Mouse (Mus musculus): ENCODE results near the gene Fbln2. TPM values are rescaled to one million over a fixed set of nuclear protein-coding genes. Genes with fewer than 3 reads are reported as not detected.

Gene Fbln2
- polyA plus RNA-seq, 1 experiment from 2014 or later, result 6.2 TPM

DNA sequence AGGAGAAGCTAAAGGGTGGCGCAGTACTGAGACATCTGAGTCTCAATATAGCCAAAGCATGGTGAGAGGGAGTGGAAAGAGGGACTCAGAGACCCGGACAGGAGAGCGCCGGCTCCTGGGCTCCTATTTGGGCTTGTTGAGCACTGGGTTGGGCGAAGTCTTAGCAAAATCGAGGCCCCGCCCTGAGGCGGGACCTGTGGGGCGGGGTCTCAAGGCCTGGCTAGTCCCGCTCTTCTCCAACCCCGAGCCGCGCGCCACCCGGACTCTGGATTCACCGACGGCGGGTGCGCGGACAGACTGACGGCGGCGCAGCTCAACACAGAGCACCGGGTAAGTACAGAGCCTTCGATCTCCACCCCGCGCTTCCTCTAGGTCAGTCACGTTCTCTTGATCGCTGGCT is 316 bp downstream of the Fbln2 start:
- Histone ChIP-seq H3K9ac (no peak overlapping the region), H3K27ac (replicated peaks) (no peak overlapping the region), H3K4me3 (replicated peaks) (peak overlapping the region; percentile 20), H3K36me3 (replicated peaks) (no peaks in the 10 kb centered on the region), H3K4me2 (peak overlapping the region; percentile 43), H3K4me1 (replicated peaks) (peaks cover 7% of the 10 kb centered on the region), H3K9me3 (replicated peaks) (no peaks in the 10 kb centered on the region), H3K27me3 (peaks cover 49% of the 10 kb centered on the region)
- WGBS (ENCODE audit: insufficient replicate concordance), result 1% methylated on average over 29 of the region's 29 CpGs
- ATAC-seq (ENCODE audit: insufficient read depth), result peak; percentile 36; the same call in 1 of the 2 replicates

DNA sequence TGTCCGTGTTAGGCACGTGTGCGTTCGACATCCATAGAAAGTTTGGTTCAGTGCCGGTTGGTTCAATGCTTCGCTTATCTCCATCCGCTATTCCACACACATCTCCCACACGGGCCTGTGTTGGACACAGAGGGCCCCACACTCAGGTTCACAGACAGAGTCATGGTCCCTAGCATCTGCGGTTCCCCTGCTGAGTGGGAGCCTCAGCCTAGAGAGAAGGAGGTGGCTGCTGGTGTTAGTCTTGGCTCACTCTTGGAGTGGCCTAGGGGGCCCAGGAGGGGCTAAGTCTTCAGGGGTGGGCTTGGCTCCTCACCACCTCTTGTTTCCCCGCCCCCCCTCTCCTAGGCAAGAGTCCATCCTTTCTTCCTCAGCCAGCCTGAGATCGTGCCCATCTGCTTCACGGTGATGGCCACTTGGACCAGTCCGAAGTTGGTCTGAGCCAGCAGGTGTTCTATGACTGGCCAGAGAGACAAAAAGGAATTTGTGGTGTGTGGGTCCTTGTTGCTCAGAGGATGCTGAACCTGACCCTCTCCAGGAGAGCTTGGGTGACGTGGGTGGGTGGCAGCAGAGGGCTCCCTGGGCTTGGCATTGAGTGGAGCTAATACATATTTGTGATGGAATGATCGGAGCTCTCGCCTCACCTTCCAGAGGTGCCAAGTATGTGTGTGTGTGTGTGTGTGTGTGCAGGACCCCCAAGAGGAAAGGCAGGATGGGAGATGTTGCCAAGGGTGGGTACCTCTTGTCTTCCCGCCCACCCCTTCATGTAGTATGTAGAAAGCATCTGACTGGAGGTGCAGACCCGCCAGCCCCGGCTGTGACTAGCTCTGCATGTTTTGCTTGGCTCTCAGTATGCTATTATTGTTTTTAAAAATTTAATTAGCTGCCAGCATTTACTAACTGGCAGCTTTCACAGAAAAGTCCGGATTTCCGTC is 1.3 kb downstream of the Fbln2 start:
- no peak overlapping the region for H3K9ac ChIP-seq

DNA sequence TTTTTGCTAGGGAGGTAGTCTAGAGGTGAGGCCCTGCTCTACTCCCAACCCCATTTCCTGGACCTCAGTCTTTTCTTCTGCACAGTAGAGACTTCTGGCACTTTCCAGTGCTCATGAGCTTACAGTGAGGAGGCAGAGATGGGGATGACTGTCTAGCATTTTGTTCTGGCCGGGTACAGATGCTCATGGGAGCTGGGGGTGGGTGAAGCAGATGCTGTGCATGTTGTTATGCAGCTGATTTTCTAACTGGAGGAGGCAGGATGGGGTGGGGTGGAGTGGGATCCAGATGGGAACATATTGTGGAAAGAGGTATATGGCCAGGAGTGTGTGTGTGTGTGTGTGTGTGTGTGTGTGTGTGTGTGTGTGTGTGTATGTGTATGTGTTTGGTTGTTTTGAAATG is 3.2 kb downstream of the Fbln2 start:
- ATAC-seq (ENCODE audit: insufficient read depth), result no peak
- peaks cover 7% of the 10 kb centered on the region for H3K4me1 ChIP-seq (replicated peaks)
- 58% methylated on average over 1 of the region's 1 CpGs for WGBS (ENCODE audit: insufficient replicate concordance)
- peaks cover 42% of the 10 kb centered on the region for H3K27me3 ChIP-seq
- no peak overlapping the region for H3K4me3 ChIP-seq (replicated peaks)
- H3K36me3 ChIP-seq (replicated peaks), result no peaks in the 10 kb centered on the region
- no peak overlapping the region for H3K9ac ChIP-seq
- H3K9me3 ChIP-seq (replicated peaks), result no peaks in the 10 kb centered on the region
- H3K4me2 ChIP-seq, result no peak overlapping the region
- H3K27ac ChIP-seq (replicated peaks), result no peak overlapping the region

More for the DNA sequence above, 1.3 kb downstream of the Fbln2 start:
- no peak overlapping the region for H3K4me3 ChIP-seq (replicated peaks)
- H3K27me3 ChIP-seq, result peaks cover 45% of the 10 kb centered on the region
- H3K36me3 ChIP-seq (replicated peaks), result no peaks in the 10 kb centered on the region
- no peak for ATAC-seq (ENCODE audit: insufficient read depth)
- H3K4me1 ChIP-seq (replicated peaks), result peaks cover 7% of the 10 kb centered on the region
- 50% methylated on average over 21 of the region's 21 CpGs for WGBS (ENCODE audit: insufficient replicate concordance)
- H3K4me2 ChIP-seq, result peak overlapping the region; percentile 43
- no peak overlapping the region for H3K27ac ChIP-seq (replicated peaks)
- H3K9me3 ChIP-seq (replicated peaks), result no peaks in the 10 kb centered on the region

DNA sequence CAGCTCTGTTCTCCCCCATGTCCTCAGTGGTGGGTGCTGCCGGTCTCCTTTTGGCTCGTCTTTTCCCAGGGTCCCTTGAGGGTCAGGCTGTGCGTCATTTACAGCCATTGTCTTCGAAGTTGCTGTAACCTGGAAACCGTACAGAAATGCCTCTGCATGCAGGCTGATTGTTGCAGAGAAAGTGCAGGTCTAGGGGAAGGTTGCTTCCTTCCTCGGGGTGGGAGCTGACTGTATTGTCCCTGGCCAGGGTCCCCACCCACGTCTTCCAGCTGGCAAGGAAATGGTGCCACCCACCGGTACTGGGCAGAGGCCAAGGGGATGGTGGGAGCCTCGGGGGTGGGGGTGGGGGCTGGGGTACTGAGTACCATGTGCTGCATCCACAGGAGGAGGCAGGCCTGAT is 6.2 kb downstream of the Fbln2 start:
- no peak overlapping the region for H3K4me2 ChIP-seq
- WGBS (ENCODE audit: insufficient replicate concordance), result 37% methylated on average over 9 of the region's 9 CpGs
- H3K4me1 ChIP-seq (replicated peaks), result no peaks in the 10 kb centered on the region
- H3K4me3 ChIP-seq (replicated peaks), result no peak overlapping the region
- ATAC-seq (ENCODE audit: insufficient read depth), result no peak
- peaks cover 15% of the 10 kb centered on the region for H3K27me3 ChIP-seq
- no peak overlapping the region for H3K9ac ChIP-seq
- H3K9me3 ChIP-seq (replicated peaks), result no peaks in the 10 kb centered on the region
- no peak overlapping the region for H3K27ac ChIP-seq (replicated peaks)
- no peaks in the 10 kb centered on the region for H3K36me3 ChIP-seq (replicated peaks)

DNA sequence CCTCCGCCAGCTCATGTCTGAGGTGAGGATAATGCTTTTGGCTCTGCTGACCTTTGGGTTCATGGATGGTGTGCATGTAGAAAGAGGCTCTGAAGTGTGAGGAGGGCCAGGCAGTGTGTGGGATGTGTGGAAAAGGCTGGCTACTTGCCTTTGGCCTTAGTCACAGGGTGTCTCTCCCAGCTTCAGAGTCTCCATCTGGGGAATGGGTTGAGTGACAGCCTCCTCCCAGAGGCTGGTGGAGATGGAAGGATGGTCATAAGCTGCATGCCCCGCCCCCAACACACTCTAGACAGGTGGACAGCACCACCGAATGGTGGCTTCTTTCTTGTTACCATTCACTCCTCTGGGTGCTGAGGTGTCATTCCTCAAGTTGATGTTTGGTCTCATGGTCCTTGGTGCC is 6.6 kb downstream of the Fbln2 start:
- Histone ChIP-seq H3K4me3 (replicated peaks) (no peak overlapping the region), H3K4me2 (no peak overlapping the region), H3K36me3 (replicated peaks) (no peaks in the 10 kb centered on the region), H3K27ac (replicated peaks) (no peak overlapping the region), H3K9ac (no peak overlapping the region), H3K9me3 (replicated peaks) (no peaks in the 10 kb centered on the region), H3K4me1 (replicated peaks) (no peaks in the 10 kb centered on the region), H3K27me3 (peaks cover 11% of the 10 kb centered on the region)
- ATAC-seq (ENCODE audit: insufficient read depth), result no peak
- WGBS (ENCODE audit: insufficient replicate concordance), result 34% methylated on average over 3 of the region's 3 CpGs

DNA sequence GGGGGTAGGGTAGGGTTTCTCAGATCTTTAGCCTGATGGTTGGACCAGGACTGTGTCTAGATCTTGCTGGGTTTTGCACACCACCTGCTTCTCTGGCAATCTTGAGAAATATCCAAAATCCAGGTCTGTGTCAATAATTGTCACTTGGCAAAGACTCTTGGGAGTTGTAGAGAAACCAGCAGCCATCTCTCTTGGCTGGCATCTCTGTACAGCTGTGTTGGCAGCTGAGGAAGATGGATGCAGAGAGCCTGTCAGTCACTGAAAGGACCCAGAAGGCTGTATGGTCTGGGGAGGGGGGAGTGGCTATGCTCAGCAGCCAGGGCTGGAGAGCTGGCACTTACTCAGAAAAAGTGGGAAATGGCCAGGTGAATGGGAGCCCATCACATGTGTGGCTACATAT is 7.8 kb downstream of the Fbln2 start:
- ATAC-seq (ENCODE audit: insufficient read depth), result no peak
- no peak overlapping the region for H3K4me2 ChIP-seq
- H3K4me1 ChIP-seq (replicated peaks), result no peaks in the 10 kb centered on the region
- peaks cover 7% of the 10 kb centered on the region; the same call in 1 of the 2 replicates for H3K27me3 ChIP-seq
- no peak overlapping the region for H3K4me3 ChIP-seq (replicated peaks)
- H3K9ac ChIP-seq, result no peak overlapping the region
- H3K36me3 ChIP-seq (replicated peaks), result no peaks in the 10 kb centered on the region
- H3K9me3 ChIP-seq (replicated peaks), result no peaks in the 10 kb centered on the region
- no peak overlapping the region for H3K27ac ChIP-seq (replicated peaks)

DNA sequence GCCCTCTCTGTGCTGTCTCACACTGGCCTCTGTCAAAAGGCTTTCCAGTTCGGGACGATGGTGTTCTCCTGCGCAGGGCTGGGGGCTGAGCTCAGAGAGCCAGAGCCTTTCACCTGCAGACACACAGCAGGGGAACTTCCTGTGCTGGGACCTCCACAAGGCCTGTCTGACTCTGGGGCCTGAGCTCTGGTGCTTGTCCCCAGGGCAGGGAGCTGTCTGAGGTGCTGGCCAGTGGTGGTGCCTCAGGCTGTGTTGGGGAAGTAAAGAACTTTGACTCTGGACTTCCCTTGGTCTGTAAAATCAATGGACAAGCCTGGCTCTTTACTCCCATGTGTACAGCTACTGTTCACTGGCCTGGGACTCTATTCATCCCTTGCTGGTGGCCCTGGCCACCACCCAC is 8.8 kb downstream of the Fbln2 start:
- ATAC-seq (ENCODE audit: insufficient read depth), result no peak
- H3K4me1 ChIP-seq (replicated peaks), result no peaks in the 10 kb centered on the region
- peaks cover 7% of the 10 kb centered on the region; the same call in 1 of the 2 replicates for H3K27me3 ChIP-seq
- H3K9ac ChIP-seq, result no peak overlapping the region
- no peak overlapping the region for H3K4me3 ChIP-seq (replicated peaks)
- no peaks in the 10 kb centered on the region for H3K36me3 ChIP-seq (replicated peaks)
- no peak overlapping the region for H3K27ac ChIP-seq (replicated peaks)
- no peaks in the 10 kb centered on the region for H3K9me3 ChIP-seq (replicated peaks)
- 5% methylated on average over 3 of the region's 3 CpGs for WGBS (ENCODE audit: insufficient replicate concordance)
- no peak overlapping the region for H3K4me2 ChIP-seq

DNA sequence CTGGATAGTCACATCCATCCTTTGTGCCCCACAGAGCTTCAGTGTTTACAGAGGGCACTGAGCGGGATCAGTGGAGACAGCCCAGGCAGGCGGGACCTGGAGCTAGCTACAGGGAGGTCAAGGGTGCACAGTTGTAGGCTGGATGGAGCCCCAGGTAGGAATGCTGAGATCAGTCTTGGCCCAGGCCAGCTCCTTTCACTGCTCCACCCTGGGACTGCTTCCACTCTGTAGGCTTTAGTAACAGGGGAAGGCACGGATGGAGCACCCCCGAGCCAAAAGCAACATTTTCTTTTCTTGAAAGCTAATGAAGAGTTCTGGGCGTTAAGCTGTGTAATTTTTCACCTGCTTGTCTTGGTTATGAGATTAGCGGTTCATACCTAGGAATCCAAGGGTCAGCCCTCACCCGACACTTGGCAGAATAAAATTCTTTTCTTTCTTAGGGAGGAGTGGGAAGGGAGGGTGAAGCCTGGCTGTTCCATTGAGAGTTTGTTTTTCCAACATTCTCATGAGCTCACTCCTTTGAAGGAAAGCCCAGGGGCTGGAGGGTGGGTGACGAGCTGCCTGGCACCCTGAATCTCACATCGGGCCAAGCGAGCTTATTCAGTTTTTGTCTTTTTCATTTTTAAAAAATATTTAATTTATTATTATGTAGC is 10.6 kb downstream of the Fbln2 start:
- H3K4me1 ChIP-seq (replicated peaks), result no peaks in the 10 kb centered on the region
- H3K9ac ChIP-seq, result no peak overlapping the region
- H3K4me3 ChIP-seq (replicated peaks), result no peak overlapping the region
- no peaks in the 10 kb centered on the region for H3K9me3 ChIP-seq (replicated peaks)
- no peak for ATAC-seq (ENCODE audit: insufficient read depth)
- WGBS (ENCODE audit: insufficient replicate concordance), result 56% methylated on average over 10 of the region's 10 CpGs
- no peaks in the 10 kb centered on the region for H3K36me3 ChIP-seq (replicated peaks)
- H3K4me2 ChIP-seq, result no peak overlapping the region
- H3K27me3 ChIP-seq, result peaks cover 7% of the 10 kb centered on the region; the same call in 1 of the 2 replicates
- H3K27ac ChIP-seq (replicated peaks), result no peak overlapping the region

DNA sequence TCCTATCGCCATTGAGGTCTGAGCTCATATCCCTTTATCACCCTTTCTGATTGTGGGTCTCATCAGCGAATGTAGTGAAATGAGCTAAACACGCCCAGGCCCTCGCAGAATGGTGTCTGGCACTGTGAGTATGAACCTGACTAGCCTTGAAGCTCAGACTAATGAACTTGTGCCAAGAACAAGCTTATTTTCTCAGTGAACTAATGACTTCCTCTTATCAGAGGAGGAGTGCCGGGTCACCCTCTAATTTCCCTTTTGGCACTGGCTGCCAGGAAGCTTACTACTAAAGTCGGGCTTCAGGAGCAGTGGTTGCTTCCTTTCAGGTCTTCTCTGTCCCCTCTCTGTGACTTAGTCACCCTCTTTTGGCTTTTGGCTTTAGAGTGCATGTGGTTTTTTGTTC is 12.7 kb downstream of the Fbln2 start:
- no peak overlapping the region for H3K4me3 ChIP-seq (replicated peaks)
- no peaks in the 10 kb centered on the region for H3K4me1 ChIP-seq (replicated peaks)
- no peak overlapping the region for H3K9ac ChIP-seq
- WGBS (ENCODE audit: insufficient replicate concordance), result 44% methylated on average over 6 of the region's 6 CpGs
- H3K4me2 ChIP-seq, result no peak overlapping the region
- no peak for ATAC-seq (ENCODE audit: insufficient read depth)
- H3K36me3 ChIP-seq (replicated peaks), result no peaks in the 10 kb centered on the region
- no peak overlapping the region for H3K27ac ChIP-seq (replicated peaks)
- 0 out of 2 replicates have a peak, but pooled peaks cover 4% of the 10 kb centered on the region for H3K27me3 ChIP-seq
- no peaks in the 10 kb centered on the region for H3K9me3 ChIP-seq (replicated peaks)

DNA sequence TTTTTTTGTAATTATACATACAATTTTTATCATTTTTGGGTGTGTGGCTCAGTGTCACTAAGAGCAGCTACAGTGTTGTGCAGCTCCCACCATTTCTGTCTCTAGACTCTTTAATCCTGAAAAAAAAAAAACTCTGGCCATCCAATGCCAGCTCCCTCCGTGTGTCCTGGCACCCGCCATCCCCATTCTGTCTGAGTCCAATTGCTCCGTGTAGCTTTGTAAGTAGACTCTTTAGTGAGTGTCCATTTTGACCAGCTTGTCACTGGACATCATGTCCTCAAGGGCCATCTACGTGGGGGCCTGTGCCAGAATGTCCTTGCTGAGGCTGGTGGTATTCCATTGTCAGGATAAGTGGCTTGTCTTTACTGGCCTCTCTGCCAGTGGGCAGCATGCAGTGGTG is 13.1 kb downstream of the Fbln2 start:
- WGBS (ENCODE audit: insufficient replicate concordance), result 47% methylated on average over 4 of the region's 4 CpGs
- no peak overlapping the region for H3K4me3 ChIP-seq (replicated peaks)
- no peak overlapping the region for H3K27ac ChIP-seq (replicated peaks)
- H3K36me3 ChIP-seq (replicated peaks), result no peaks in the 10 kb centered on the region
- no peak for ATAC-seq (ENCODE audit: insufficient read depth)
- H3K9me3 ChIP-seq (replicated peaks), result no peaks in the 10 kb centered on the region
- no peak overlapping the region for H3K9ac ChIP-seq
- H3K4me1 ChIP-seq (replicated peaks), result no peaks in the 10 kb centered on the region
- 0 out of 2 replicates have a peak, but pooled peaks cover 4% of the 10 kb centered on the region for H3K27me3 ChIP-seq
- H3K4me2 ChIP-seq, result no peak overlapping the region

DNA sequence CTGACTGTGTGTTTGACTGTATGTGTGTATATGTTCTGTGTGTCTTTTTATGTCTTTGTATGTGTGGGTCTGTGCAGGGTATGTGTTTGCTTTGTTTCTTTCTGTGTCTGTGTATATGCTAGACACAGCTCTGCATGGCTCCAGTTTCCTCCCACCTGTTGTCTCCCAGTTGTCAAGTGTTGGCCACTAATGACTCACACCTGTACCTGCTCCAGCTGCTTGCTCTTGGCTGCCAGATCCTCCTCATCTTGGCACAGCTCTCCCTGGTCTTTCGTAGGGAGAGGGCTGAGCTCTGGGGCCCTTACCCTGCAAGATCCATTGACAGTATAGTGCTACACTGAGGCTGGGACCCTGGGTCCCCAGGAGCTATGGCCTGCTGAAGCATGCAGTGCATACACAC is 13.8 kb downstream of the Fbln2 start:
- Histone ChIP-seq H3K27me3 (0 out of 2 replicates have a peak, but pooled peaks cover 4% of the 10 kb centered on the region), H3K36me3 (replicated peaks) (no peaks in the 10 kb centered on the region), H3K4me2 (no peak overlapping the region), H3K27ac (replicated peaks) (no peak overlapping the region), H3K9me3 (replicated peaks) (no peaks in the 10 kb centered on the region), H3K4me1 (replicated peaks) (no peaks in the 10 kb centered on the region), H3K9ac (no peak overlapping the region), H3K4me3 (replicated peaks) (no peak overlapping the region)
- 38% methylated on average over 1 of the region's 1 CpGs for WGBS (ENCODE audit: insufficient replicate concordance)
- no peak for ATAC-seq (ENCODE audit: insufficient read depth)
